Mouse (Mus musculus): ENCODE data around the gene Ralgps1.

Ralgps1 gene

GRCm38 (mm10) chr2:33288837-33289236 is 82.4 kb downstream of the Ralgps1 start:
- no peak for DNase-seq (ENCODE audit: low read depth in 2 of 2, low spot score in 2 of 2)

- DNase-seq (ENCODE audit: low read depth in 2 of 2, low spot score in 2 of 2): no peak
Observed at GRCm38 (mm10) chr2:33283674-33284073, 87.6 kb downstream of the Ralgps1 start.

- DNase-seq (ENCODE audit: low read depth in 2 of 2, low spot score in 2 of 2): no peak
Observed at GRCm38 (mm10) chr2:33282877-33283276, 88.4 kb downstream of the Ralgps1 start.

- no peak for DNase-seq (ENCODE audit: low read depth in 2 of 2, low spot score in 2 of 2)
Observed at GRCm38 (mm10) chr2:33281807-33282206, 89.5 kb downstream of the Ralgps1 start.

GRCm38 (mm10) chr2:33280525-33280924 is 90.8 kb downstream of the Ralgps1 start:
- DNase-seq (ENCODE audit: low read depth in 2 of 2, low spot score in 2 of 2): no peak

GRCm38 (mm10) chr2:33279758-33280157 is 91.5 kb downstream of the Ralgps1 start:
- DNase-seq (ENCODE audit: low read depth in 2 of 2, low spot score in 2 of 2): no peak

GRCm38 (mm10) chr2:33274719-33275490 is 96.4 kb downstream of the Ralgps1 start:
- no peak for DNase-seq (ENCODE audit: low read depth in 2 of 2, low spot score in 2 of 2)

GRCm38 (mm10) chr2:33272665-33273439 is 98.4 kb downstream of the Ralgps1 start:
- DNase-seq (ENCODE audit: low read depth in 2 of 2, low spot score in 2 of 2): no peak

- DNase-seq (ENCODE audit: low read depth in 2 of 2, low spot score in 2 of 2): no peak
Observed at GRCm38 (mm10) chr2:33271511-33271910, 99.8 kb downstream of the Ralgps1 start.

- DNase-seq (ENCODE audit: low read depth in 2 of 2, low spot score in 2 of 2): no peak
Observed at GRCm38 (mm10) chr2:33270569-33270968, 100.7 kb downstream of the Ralgps1 start.

- DNase-seq (ENCODE audit: low read depth in 2 of 2, low spot score in 2 of 2): no peak
Observed at GRCm38 (mm10) chr2:33269132-33269493, 102.2 kb downstream of the Ralgps1 start.

GRCm38 (mm10) chr2:33268384-33269131 is 102.7 kb downstream of the Ralgps1 start:
- DNase-seq (ENCODE audit: low read depth in 2 of 2, low spot score in 2 of 2): no peak

GRCm38 (mm10) chr2:33267075-33267474 is 104.2 kb downstream of the Ralgps1 start:
- DNase-seq (ENCODE audit: low read depth in 2 of 2, low spot score in 2 of 2): no peak

GRCm38 (mm10) chr2:33265793-33266192 is 105.5 kb downstream of the Ralgps1 start:
- no peak for DNase-seq (ENCODE audit: low read depth in 2 of 2, low spot score in 2 of 2)

- no peak for DNase-seq (ENCODE audit: low read depth in 2 of 2, low spot score in 2 of 2)
Observed at GRCm38 (mm10) chr2:33261475-33261874, 109.8 kb downstream of the Ralgps1 start.

GRCm38 (mm10) chr2:33260772-33261171 is 110.5 kb downstream of the Ralgps1 start:
- no peak for DNase-seq (ENCODE audit: low read depth in 2 of 2, low spot score in 2 of 2)

- DNase-seq (ENCODE audit: low read depth in 2 of 2, low spot score in 2 of 2): no peak
Observed at GRCm38 (mm10) chr2:33256769-33257537, 114.3 kb downstream of the Ralgps1 start.

GRCm38 (mm10) chr2:33254318-33254985 is 116.8 kb downstream of the Ralgps1 start:
- no peak for DNase-seq (ENCODE audit: low read depth in 2 of 2, low spot score in 2 of 2)

- DNase-seq (ENCODE audit: low read depth in 2 of 2, low spot score in 2 of 2): no peak
Observed at GRCm38 (mm10) chr2:33253572-33254190, 117.6 kb downstream of the Ralgps1 start.

- DNase-seq (ENCODE audit: low read depth in 2 of 2, low spot score in 2 of 2): no peak
Observed at GRCm38 (mm10) chr2:33252751-33253150, 118.5 kb downstream of the Ralgps1 start.

Measured in CD8-positive naive resting alpha-beta T cell, adult 2 months (primary cell).